Mouse (Mus musculus): ENCODE results near the gene Antxr2.

- TF ChIP-seq CTCF (IDR thresholded peaks at IDR 0.05; ENCODE audit: low read depth) (no peak), EP300 (optimal IDR thresholded peaks at IDR 0.05) (no peak)
Measured at GRCm38 (mm10) chr5:97983375-97983774, 47.5 kb downstream of the Antxr2 start.
